Mouse (Mus musculus) kidney, embryonic 14.5 days (tissue): Measurements from ENCODE around the gene H2al1d. TPM values are rescaled to one million over a fixed set of nuclear protein-coding genes. Genes with fewer than 3 reads are reported as not detected.
"Not testable (repeated sequence)": the region's sequence is repeated elsewhere in the genome, so short reads cannot be mapped to it uniquely, and the experiment has no call there.

Source experiments
- ATAC-seq: fragments of 200-750 bp; cut with Nextera tagmentation; 2 replicates; pipeline ENCODE4 v1.8.0; 2017; ENCODE audit warnings: moderate number of reproducible peaks, mild to moderate bottlenecking, moderate TSS enrichment, moderate library complexity; ENCODE audit not compliant: low FRiP score, low TSS enrichment
- H3K27ac ChIP-seq: fragments of 300-500 bp; sonication (generic); 2 replicates; pipeline ENCODE4 v1.5.1; 2014; ENCODE audit warnings: low read depth, mild to moderate bottlenecking, low read length, moderate library complexity, mixed read lengths
- H3K27me3 ChIP-seq: fragments of 300-500 bp; sonication (generic); 2 replicates; pipeline ENCODE4 v1.6.1; 2014; ENCODE audit warnings: mild to moderate bottlenecking, low read length; ENCODE audit not compliant: control insufficient read depth, insufficient read depth
- H3K36me3 ChIP-seq: fragments of 300-500 bp; sonication (generic); 2 replicates; pipeline ENCODE4 v1.6.1; 2014; ENCODE audit warnings: low read length, mixed read lengths; ENCODE audit not compliant: control insufficient read depth, insufficient read depth
- H3K4me1 ChIP-seq: fragments of 300-500 bp; sonication (generic); 2 replicates; pipeline ENCODE4 v1.6.1; 2014; ENCODE audit warnings: low read length, mixed read lengths; ENCODE audit not compliant: control insufficient read depth, insufficient read depth
- H3K4me2 ChIP-seq: fragments of 300-500 bp; sonication (generic); replicated peaks from 2 replicates; pipeline ENCODE4 v1.6.1; 2014; ENCODE audit warnings: low read depth, mild to moderate bottlenecking, low read length
- H3K4me3 ChIP-seq: fragments of 300-500 bp; sonication (generic); 2 replicates; pipeline ENCODE4 v1.5.1; 2014; ENCODE audit warnings: mild to moderate bottlenecking, low read length
- H3K9ac ChIP-seq: fragments of 300-500 bp; sonication (generic); 2 replicates; pipeline ENCODE4 v1.6.1; 2014; ENCODE audit warnings: low read depth, mild to moderate bottlenecking, low read length, moderate library complexity
- H3K9me3 ChIP-seq: fragments of 300-500 bp; sonication (generic); 2 replicates; pipeline ENCODE4 v1.6.1; 2016; ENCODE audit warnings: low read length; ENCODE audit not compliant: control insufficient read depth
- WGBS: fragments of 180-500 bp; shearing (Covaris S2); extraction: QIAGEN DNeasy Blood & Tissue Kit; methylation state at CpG from one replicate; pipeline ENCODE4 v1.1.7; 2014; 5-methylcytosine and 5-hydroxymethylcytosine counted together
- polyA plus RNA-seq: library from polyadenylated mRNA; unstranded; fragments of >200 nt; fragmentation: Nextera tagmentation; extraction: Ambion mirVana; gene quantifications from 2 replicates; pipeline ENCODE4 v1.2.1, GENCODE M21; 2014

Gene H2al1d
- polyA plus RNA-seq, 1 experiment from 2014 or later, result not detected

- not testable (repeated sequence) for H3K27ac ChIP-seq, H3K27me3 ChIP-seq, H3K4me2 ChIP-seq, H3K36me3 ChIP-seq, H3K9ac ChIP-seq, H3K4me1 ChIP-seq, H3K9me3 ChIP-seq, H3K4me3 ChIP-seq, ATAC-seq
- WGBS, result no CpG with 5 or more reads among the region's 3 CpGs
Measured at GRCm38 (mm10) chrX:11298957-11299356, 9.7 kb upstream of the H2al1d start, which contains the start of gene H2al1a. H2al1a (plus strand) TSS chrX:11299257.

- H3K27ac ChIP-seq, H3K4me3 ChIP-seq, ATAC-seq, H3K9ac ChIP-seq, H3K9me3 ChIP-seq, H3K27me3 ChIP-seq, H3K4me2 ChIP-seq, H3K36me3 ChIP-seq, H3K4me1 ChIP-seq: not testable (repeated sequence)
- WGBS, result 90% methylated on average over 1 of the region's 3 CpGs
Measured at GRCm38 (mm10) chrX:11302132-11302531, 6.5 kb upstream of the H2al1d start, which contains the start of gene H2al1b. H2al1b (plus strand) TSS chrX:11302432.

GRCm38 (mm10) chrX:11305355-11305754 lies 3.3 kb upstream of the H2al1d start, which contains the start of gene H2al1c:
H2al1c (plus strand) TSS chrX:11305655.
- not testable (repeated sequence) for H3K36me3 ChIP-seq, H3K27ac ChIP-seq, H3K4me2 ChIP-seq, H3K4me1 ChIP-seq, H3K9ac ChIP-seq, H3K9me3 ChIP-seq, H3K27me3 ChIP-seq, ATAC-seq, H3K4me3 ChIP-seq
- WGBS, result 88% methylated on average over 1 of the region's 6 CpGs

- not testable (repeated sequence) for H3K27ac ChIP-seq, H3K4me2 ChIP-seq, H3K9me3 ChIP-seq, H3K4me3 ChIP-seq, ATAC-seq, H3K9ac ChIP-seq, H3K27me3 ChIP-seq, H3K4me1 ChIP-seq, H3K36me3 ChIP-seq
- no CpG with 5 or more reads among the region's 3 CpGs for WGBS
Measured at GRCm38 (mm10) chrX:11311634-11312033, 3.0 kb downstream of the H2al1d start, which contains the start of gene H2al1e. H2al1e (plus strand) TSS chrX:11311934.

GRCm38 (mm10) chrX:11314858-11315257 lies 6.2 kb downstream of the H2al1d start, which contains the start of gene H2al1f:
H2al1f (plus strand) TSS chrX:11315158.
- H3K4me3 ChIP-seq, ATAC-seq, H3K27me3 ChIP-seq, H3K4me2 ChIP-seq, H3K9me3 ChIP-seq, H3K9ac ChIP-seq, H3K4me1 ChIP-seq, H3K36me3 ChIP-seq, H3K27ac ChIP-seq: not testable (repeated sequence)
- no CpG with 5 or more reads among the region's 6 CpGs for WGBS

- not testable (repeated sequence) for H3K9ac ChIP-seq, H3K27ac ChIP-seq, H3K4me2 ChIP-seq, H3K36me3 ChIP-seq, H3K4me1 ChIP-seq, H3K9me3 ChIP-seq, H3K27me3 ChIP-seq, H3K4me3 ChIP-seq, ATAC-seq
- WGBS, result no CpG with 5 or more reads among the region's 3 CpGs
Measured at GRCm38 (mm10) chrX:11317956-11318355, 9.3 kb downstream of the H2al1d start, which contains the start of gene H2al1g. H2al1g (plus strand) TSS chrX:11318256.

- not testable (repeated sequence) for H3K9me3 ChIP-seq, H3K4me1 ChIP-seq, H3K4me2 ChIP-seq, H3K27ac ChIP-seq, H3K36me3 ChIP-seq, H3K9ac ChIP-seq, H3K27me3 ChIP-seq, ATAC-seq, H3K4me3 ChIP-seq
- WGBS, result no CpG with 5 or more reads among the region's 6 CpGs
Measured at GRCm38 (mm10) chrX:11321192-11321591, 12.6 kb downstream of the H2al1d start, which contains the start of gene H2al1h. H2al1h (plus strand) TSS chrX:11321492.

GRCm38 (mm10) chrX:11324359-11324758 lies 15.7 kb downstream of the H2al1d start, which contains the start of gene H2al1i:
H2al1i (plus strand) TSS chrX:11324659.
- not testable (repeated sequence) for H3K9ac ChIP-seq, H3K36me3 ChIP-seq, H3K9me3 ChIP-seq, H3K27me3 ChIP-seq, H3K27ac ChIP-seq, H3K4me3 ChIP-seq, H3K4me1 ChIP-seq, ATAC-seq, H3K4me2 ChIP-seq
- 83% methylated on average over 3 of the region's 5 CpGs for WGBS

GRCm38 (mm10) chrX:11327522-11327921 lies 18.9 kb downstream of the H2al1d start, which contains the start of gene H2al1j:
H2al1j (plus strand) TSS chrX:11327822.
- not testable (repeated sequence) for H3K36me3 ChIP-seq, H3K4me3 ChIP-seq, ATAC-seq, H3K9ac ChIP-seq, H3K27me3 ChIP-seq, H3K4me1 ChIP-seq, H3K4me2 ChIP-seq, H3K9me3 ChIP-seq, H3K27ac ChIP-seq
- 93% methylated on average over 2 of the region's 2 CpGs for WGBS
